Mouse (Mus musculus): ENCODE data around the gene Apc2.
"Not testable (repeated sequence)": the region's sequence is repeated elsewhere in the genome, so short reads cannot be mapped to it uniquely, and the experiment has no call there.

Apc2 gene

GRCm38 (mm10) chr10:80342749-80343424 lies 47.1 kb downstream of the Apc2 start:
- DNase-seq (ENCODE audit: low read depth, low spot score): no peak

GRCm38 (mm10) chr10:80343425-80343895 lies 47.7 kb downstream of the Apc2 start:
- no peak for DNase-seq (ENCODE audit: low read depth, low spot score)

- no peak for DNase-seq (ENCODE audit: low read depth, low spot score)
Observed at GRCm38 (mm10) chr10:80344131-80344661, 48.4 kb downstream of the Apc2 start.

GRCm38 (mm10) chr10:80345122-80345521 lies 49.3 kb downstream of the Apc2 start:
- DNase-seq (ENCODE audit: low read depth, low spot score): no peak

GRCm38 (mm10) chr10:80345929-80346328 lies 50.2 kb downstream of the Apc2 start:
- not testable (repeated sequence) for DNase-seq (ENCODE audit: low read depth, low spot score)

- DNase-seq (ENCODE audit: low read depth, low spot score): no peak
Observed at GRCm38 (mm10) chr10:80347514-80347967, 51.8 kb downstream of the Apc2 start.

- DNase-seq (ENCODE audit: low read depth, low spot score): no peak
Observed at GRCm38 (mm10) chr10:80348244-80348781, 52.5 kb downstream of the Apc2 start, which contains the start of gene Adamtsl5. Gene Adamtsl5, minus strand, starts transcription at chr10:80348412.

GRCm38 (mm10) chr10:80348981-80349380 lies 53.2 kb downstream of the Apc2 start:
- DNase-seq (ENCODE audit: low read depth, low spot score): no peak

- DNase-seq (ENCODE audit: low read depth, low spot score): peak; percentile 75
Observed at GRCm38 (mm10) chr10:80350292-80350691, 54.5 kb downstream of the Apc2 start.

GRCm38 (mm10) chr10:80351896-80352295 lies 56.1 kb downstream of the Apc2 start:
- no peak for DNase-seq (ENCODE audit: low read depth, low spot score)

GRCm38 (mm10) chr10:80352727-80353126 lies 57.0 kb downstream of the Apc2 start:
- no peak for DNase-seq (ENCODE audit: low read depth, low spot score)

GRCm38 (mm10) chr10:80355431-80355830 lies 59.7 kb downstream of the Apc2 start:
- DNase-seq (ENCODE audit: low read depth, low spot score): no peak

- DNase-seq (ENCODE audit: low read depth, low spot score): no peak
Observed at GRCm38 (mm10) chr10:80356001-80356682, 60.4 kb downstream of the Apc2 start, which contains the start of gene Plk5. Gene Plk5, plus strand, starts transcription at chr10:80356459.

GRCm38 (mm10) chr10:80356737-80357136 lies 61.0 kb downstream of the Apc2 start:
- no peak for DNase-seq (ENCODE audit: low read depth, low spot score)

- DNase-seq (ENCODE audit: low read depth, low spot score): no peak
Observed at GRCm38 (mm10) chr10:80357336-80357735, 61.6 kb downstream of the Apc2 start.

- no peak for DNase-seq (ENCODE audit: low read depth, low spot score)
Observed at GRCm38 (mm10) chr10:80357994-80358639, 62.3 kb downstream of the Apc2 start.

- DNase-seq (ENCODE audit: low read depth, low spot score): no peak
Observed at GRCm38 (mm10) chr10:80363734-80364133, 68.0 kb downstream of the Apc2 start.

- no peak for DNase-seq (ENCODE audit: low read depth, low spot score)
Observed at GRCm38 (mm10) chr10:80365736-80366135, 70.0 kb downstream of the Apc2 start.

Measured in embryo, embryonic 11.5 days (tissue).